Mouse (Mus musculus) hindbrain, embryonic 11.5 days (tissue): ENCODE measurements around the gene Umps. TPM values are rescaled to one million over a fixed set of nuclear protein-coding genes. Genes with fewer than 3 reads are reported as not detected.
A peak's percentile ranks its signal among the peaks of the same experiment; 100 is the strongest.

ENCODE experiments used
- ATAC-seq: fragments of 200-750 bp; cut with Nextera tagmentation; 2 replicates; pipeline ENCODE4 v1.8.0; 2017; ENCODE audit warnings: mild to moderate bottlenecking, moderate TSS enrichment, moderate library complexity; ENCODE audit not compliant: low FRiP score
- DNase-seq: peaks from one replicate; pipeline ENCODE4 v3.0.0-alpha.2; 2015; ENCODE audit warnings: low spot score
- H3K27ac ChIP-seq: fragments of 300-500 bp; sonication (generic); 2 replicates; pipeline ENCODE4 v1.5.1; 2014; ENCODE audit warnings: mild to moderate bottlenecking, low read depth, low read length
- H3K27me3 ChIP-seq: fragments of 300-500 bp; sonication (generic); 2 replicates; pipeline ENCODE4 v1.6.1; 2014; ENCODE audit warnings: mild to moderate bottlenecking, low read length, moderate library complexity, mixed read lengths; ENCODE audit not compliant: control insufficient read depth, insufficient read depth
- H3K36me3 ChIP-seq: fragments of 300-500 bp; sonication (generic); 2 replicates; pipeline ENCODE4 v1.6.1; 2014; ENCODE audit warnings: mild to moderate bottlenecking, low read length, moderate library complexity, mixed read lengths; ENCODE audit not compliant: control insufficient read depth, insufficient read depth
- H3K4me1 ChIP-seq: fragments of 300-500 bp; sonication (generic); replicated peaks from 2 replicates; pipeline ENCODE4 v1.6.1; 2014; ENCODE audit warnings: low read length, mixed read lengths; ENCODE audit not compliant: control insufficient read depth, insufficient read depth
- H3K4me2 ChIP-seq: fragments of 300-500 bp; sonication (generic); replicated peaks from 2 replicates; pipeline ENCODE4 v1.6.1; 2014; ENCODE audit warnings: mild to moderate bottlenecking, low read depth, low read length
- H3K4me3 ChIP-seq: fragments of 300-500 bp; sonication (generic); 2 replicates; pipeline ENCODE4 v1.5.1; 2014; ENCODE audit warnings: low read depth, low read length
- H3K9ac ChIP-seq: fragments of 300-500 bp; sonication (generic); 2 replicates; pipeline ENCODE4 v1.6.1; 2014; ENCODE audit warnings: low read depth, low read length
- H3K9me3 ChIP-seq: fragments of 300-500 bp; sonication (generic); 2 replicates; pipeline ENCODE4 v1.6.1; 2016; ENCODE audit warnings: low read length; ENCODE audit not compliant: control insufficient read depth
- WGBS: fragments of 180-500 bp; shearing (Covaris S2); extraction: QIAGEN DNeasy Blood & Tissue Kit; methylation state at CpG from one replicate; pipeline ENCODE4 v1.1.7; 2014; 5-methylcytosine and 5-hydroxymethylcytosine counted together
- polyA plus RNA-seq: library from polyadenylated mRNA; unstranded; fragments of >200 nt; fragmentation: Nextera tagmentation; extraction: Ambion mirVana; gene quantifications from 2 replicates; pipeline ENCODE4 v1.2.1, GENCODE M21; 2014

Umps gene
- polyA plus RNA-seq, 1 experiment from 2014 or later = 55.5 TPM

DNA sequence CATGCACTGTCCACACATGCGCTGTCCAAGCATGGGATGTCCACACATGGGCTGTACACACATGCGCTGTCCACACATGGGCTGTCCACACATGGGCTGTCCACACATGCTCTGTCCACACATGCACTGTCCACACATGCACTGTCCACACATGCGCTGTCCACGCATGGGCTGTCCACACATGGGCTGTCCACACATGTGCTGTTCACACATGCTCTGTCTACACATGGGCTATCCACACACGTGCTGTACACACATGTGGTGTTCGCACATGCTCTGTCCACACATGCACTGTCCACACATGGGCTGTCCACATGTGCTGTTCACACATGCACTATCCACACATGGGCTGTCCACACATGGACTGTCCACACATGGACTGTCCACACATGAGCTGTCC lies 16.9 kb upstream of the Umps start:
- no peaks in the 10 kb centered on the region for H3K9me3 ChIP-seq
- H3K9ac ChIP-seq = no peak overlapping the region
- no peak for ATAC-seq
- no peak overlapping the region for H3K4me3 ChIP-seq
- H3K36me3 ChIP-seq = no peaks in the 10 kb centered on the region
- no peak overlapping the region for H3K4me2 ChIP-seq
- WGBS = 93% methylated on average over 6 of the region's 6 CpGs
- no peak overlapping the region for H3K27ac ChIP-seq
- H3K27me3 ChIP-seq = no peaks in the 10 kb centered on the region
- H3K4me1 ChIP-seq = no peaks in the 10 kb centered on the region
- no peak for DNase-seq

DNA sequence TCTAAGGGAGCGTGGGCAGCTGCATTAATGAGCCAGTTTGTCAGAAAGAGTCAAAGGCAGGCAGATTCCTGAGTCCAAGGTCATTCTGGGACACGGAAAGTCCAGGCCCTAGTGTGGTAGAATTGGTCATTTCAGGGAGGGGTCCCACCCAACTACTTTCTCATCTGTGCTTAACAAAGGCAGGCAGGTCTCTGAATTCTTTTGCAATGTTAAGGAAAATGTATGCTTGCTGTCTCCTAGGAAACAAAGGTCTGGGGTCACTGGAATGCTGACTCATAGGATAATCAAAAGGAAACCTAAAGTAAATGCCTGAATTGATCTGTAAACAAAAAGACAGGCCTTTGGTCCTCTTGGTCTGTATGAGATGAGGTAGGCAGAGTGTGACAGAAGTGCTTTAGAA lies 13.0 kb upstream of the Umps start:
- H3K4me3 ChIP-seq = no peak overlapping the region
- ATAC-seq = no peak
- DNase-seq = no peak
- H3K9ac ChIP-seq = no peak overlapping the region
- H3K4me1 ChIP-seq = no peaks in the 10 kb centered on the region
- no peak overlapping the region for H3K4me2 ChIP-seq
- H3K27ac ChIP-seq = no peak overlapping the region
- no peaks in the 10 kb centered on the region for H3K27me3 ChIP-seq
- no peaks in the 10 kb centered on the region for H3K9me3 ChIP-seq
- WGBS = 41% methylated on average over 2 of the region's 2 CpGs
- H3K36me3 ChIP-seq = no peaks in the 10 kb centered on the region

DNA sequence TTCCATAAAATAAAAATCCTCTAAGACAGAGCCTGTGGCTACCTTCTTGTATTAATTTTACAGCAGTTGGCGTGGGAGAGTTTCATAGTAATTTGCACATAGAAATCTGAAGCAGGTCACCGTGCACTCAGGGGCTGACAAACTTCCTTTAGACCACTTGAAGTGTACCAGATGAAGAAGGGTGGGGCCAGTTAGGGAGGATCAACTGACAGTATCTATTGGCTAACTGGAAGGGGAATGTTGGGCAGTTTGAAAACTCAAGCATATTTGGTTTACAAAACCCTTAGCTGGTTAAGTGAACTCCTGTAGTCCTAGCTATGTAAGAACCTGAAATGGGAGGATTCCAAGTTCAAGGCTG lies 424 bp upstream of the Umps start:
- Histone ChIP-seq H3K4me2 (peak overlapping the region; percentile 71), H3K4me1 (0 out of 2 replicates have a peak, but pooled peaks cover 2% of the 10 kb centered on the region), H3K27ac (no peak overlapping the region), H3K36me3 (no peaks in the 10 kb centered on the region), H3K9ac (peak overlapping the region; percentile 83), H3K27me3 (no peaks in the 10 kb centered on the region), H3K4me3 (peak overlapping the region; percentile 89; the same call in 1 of the 2 replicates), H3K9me3 (no peaks in the 10 kb centered on the region)
- DNase-seq = no peak
- peak; percentile 38; the same call in 1 of the 2 replicates for ATAC-seq
- 77% methylated on average over 2 of the region's 2 CpGs for WGBS

DNA sequence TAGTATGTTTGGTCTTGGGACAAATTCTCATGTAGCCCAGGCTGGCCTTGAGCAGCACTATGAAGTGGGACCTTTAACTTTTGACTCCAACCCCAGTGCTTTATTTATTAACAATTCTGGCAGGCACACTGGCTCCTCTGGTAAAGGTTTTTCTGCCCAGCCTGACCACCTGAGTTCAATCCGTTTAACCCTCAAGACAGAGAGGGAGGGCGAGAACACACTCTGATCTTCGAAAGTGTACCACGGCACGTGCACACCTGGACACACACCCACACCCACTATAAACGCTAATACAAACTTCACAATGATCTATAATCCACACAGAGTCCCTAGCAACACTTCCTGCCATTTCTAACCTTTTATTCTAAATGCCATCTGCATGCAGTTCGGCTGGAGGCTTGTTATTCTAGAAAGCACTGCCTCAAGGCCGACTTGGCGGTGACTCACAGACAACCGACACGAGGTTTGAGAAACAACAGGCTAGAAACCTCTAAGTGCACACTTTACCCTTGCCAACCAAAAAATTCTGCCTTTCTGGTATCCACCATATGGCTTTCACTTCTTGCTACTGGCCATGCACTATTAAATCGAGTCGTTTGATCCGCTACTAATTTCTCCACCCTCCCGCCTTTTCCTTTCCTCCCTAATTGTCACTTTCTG lies 830 bp downstream of the Umps start:
- peak overlapping the region; percentile 89 for H3K4me3 ChIP-seq
- ATAC-seq (peak; percentile 22; the same call in 1 of the 2 replicates), DNase-seq (no peak)
- H3K4me1 ChIP-seq = 0 out of 2 replicates have a peak, but pooled peaks cover 2% of the 10 kb centered on the region
- H3K27me3 ChIP-seq = no peaks in the 10 kb centered on the region
- H3K9ac ChIP-seq = peak overlapping the region; percentile 83
- peak overlapping the region; percentile 71 for H3K4me2 ChIP-seq
- H3K36me3 ChIP-seq = 0 out of 2 replicates have a peak, but pooled peaks cover 6% of the 10 kb centered on the region
- no peaks in the 10 kb centered on the region for H3K9me3 ChIP-seq
- WGBS = 18% methylated on average over 15 of the region's 15 CpGs
- H3K27ac ChIP-seq = no peak overlapping the region

DNA sequence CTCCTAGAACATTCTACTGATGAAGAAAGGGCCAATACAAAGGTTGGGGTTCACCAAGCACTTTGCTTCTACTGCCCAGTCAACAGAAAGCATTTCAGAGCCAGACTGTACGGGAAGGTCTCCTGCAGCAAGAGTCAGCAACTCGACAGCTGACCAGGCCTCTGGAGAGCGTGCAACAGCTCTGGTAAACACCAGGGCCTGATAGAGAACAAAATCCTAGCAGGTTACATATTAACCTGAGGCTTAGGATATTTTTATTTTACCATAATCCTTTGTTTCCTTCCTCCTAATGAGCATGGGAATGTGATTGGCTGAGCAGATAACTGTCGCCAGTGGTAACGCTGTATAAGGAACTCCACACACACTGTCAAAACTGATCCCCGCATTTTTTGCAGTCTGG lies 3.3 kb downstream of the Umps start:
- ATAC-seq (no peak), DNase-seq (no peak)
- Histone ChIP-seq H3K27me3 (no peaks in the 10 kb centered on the region), H3K27ac (no peak overlapping the region), H3K9ac (no peak overlapping the region), H3K4me2 (no peak overlapping the region), H3K4me3 (no peak overlapping the region), H3K4me1 (0 out of 2 replicates have a peak, but pooled peaks cover 2% of the 10 kb centered on the region), H3K9me3 (no peaks in the 10 kb centered on the region), H3K36me3 (peaks cover 10% of the 10 kb centered on the region; the same call in 1 of the 2 replicates)
- WGBS = 93% methylated on average over 6 of the region's 6 CpGs

DNA sequence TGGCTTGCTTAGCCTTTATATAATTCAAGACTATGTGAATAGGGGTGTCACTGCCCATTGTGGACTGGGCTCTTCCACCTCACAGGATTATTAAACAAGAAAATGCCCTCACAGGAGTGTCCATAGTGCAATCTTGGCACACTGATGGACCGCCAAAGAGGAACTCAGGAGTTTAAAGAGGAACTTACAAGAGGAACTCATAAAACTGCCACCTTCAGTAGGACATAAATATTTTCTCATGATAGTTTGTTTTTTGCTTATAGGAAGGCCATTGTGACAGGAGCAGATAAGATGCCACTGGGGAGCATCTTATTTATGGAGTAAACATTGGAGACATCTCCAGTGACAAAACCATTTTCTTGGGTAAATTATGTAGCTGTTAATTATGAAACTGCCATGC lies 12.0 kb downstream of the Umps start:
- no peak overlapping the region for H3K4me2 ChIP-seq
- no peak overlapping the region for H3K4me3 ChIP-seq
- H3K4me1 ChIP-seq = no peaks in the 10 kb centered on the region
- 88% methylated on average over 1 of the region's 1 CpGs for WGBS
- H3K27me3 ChIP-seq = no peaks in the 10 kb centered on the region
- no peak overlapping the region for H3K27ac ChIP-seq
- no peaks in the 10 kb centered on the region for H3K9me3 ChIP-seq
- DNase-seq = no peak
- H3K9ac ChIP-seq = no peak overlapping the region
- no peak for ATAC-seq
- peaks cover 13% of the 10 kb centered on the region for H3K36me3 ChIP-seq

DNA sequence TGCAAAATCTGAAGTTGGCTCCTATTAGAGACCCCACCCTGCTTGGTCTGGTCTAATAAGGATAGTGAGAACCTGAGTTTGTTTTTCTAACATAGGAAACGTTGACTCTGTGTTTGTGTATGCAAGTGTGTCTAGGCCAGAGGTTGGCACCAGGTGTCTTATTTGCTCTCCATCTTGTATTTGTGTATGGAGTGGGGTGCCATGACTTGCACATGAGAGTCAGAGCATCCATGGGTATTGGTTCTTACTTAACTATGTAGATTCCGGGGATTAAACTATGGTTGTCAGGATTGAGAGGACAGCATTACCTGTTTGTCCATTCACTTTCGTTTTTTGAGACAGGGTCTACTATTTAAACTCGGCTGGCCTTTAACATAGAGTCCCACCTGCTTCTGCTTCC lies 13.8 kb downstream of the Umps start:
- peaks cover 9% of the 10 kb centered on the region for H3K36me3 ChIP-seq
- no peak overlapping the region for H3K27ac ChIP-seq
- H3K9ac ChIP-seq = no peak overlapping the region
- H3K4me1 ChIP-seq = no peaks in the 10 kb centered on the region
- H3K4me2 ChIP-seq = no peak overlapping the region
- no peaks in the 10 kb centered on the region for H3K9me3 ChIP-seq
- WGBS = 80% methylated on average over 4 of the region's 4 CpGs
- ATAC-seq = no peak
- H3K4me3 ChIP-seq = no peak overlapping the region
- no peak for DNase-seq
- no peaks in the 10 kb centered on the region for H3K27me3 ChIP-seq

DNA sequence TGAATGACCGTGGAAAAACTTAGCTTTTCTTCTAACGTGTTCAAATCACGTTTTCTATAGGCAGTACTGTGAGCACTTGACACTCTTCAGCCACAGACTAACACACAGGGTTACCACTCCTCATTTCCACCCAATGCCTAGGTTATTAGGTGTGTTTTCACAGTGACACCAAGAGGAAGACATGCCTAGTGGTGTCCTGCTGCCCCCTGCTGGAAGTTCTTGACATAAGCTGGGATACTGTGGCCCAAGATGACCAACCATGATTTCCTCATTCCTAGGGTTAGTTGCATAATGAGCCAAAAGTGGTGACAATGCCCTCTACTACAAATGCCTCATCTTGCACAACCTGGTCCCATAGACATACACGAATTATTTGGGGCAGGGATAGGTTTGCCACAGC lies 16.0 kb downstream of the Umps start:
- Histone ChIP-seq H3K4me1 (no peaks in the 10 kb centered on the region), H3K27me3 (no peaks in the 10 kb centered on the region)
- WGBS = 34% methylated on average over 4 of the region's 4 CpGs

DNA sequence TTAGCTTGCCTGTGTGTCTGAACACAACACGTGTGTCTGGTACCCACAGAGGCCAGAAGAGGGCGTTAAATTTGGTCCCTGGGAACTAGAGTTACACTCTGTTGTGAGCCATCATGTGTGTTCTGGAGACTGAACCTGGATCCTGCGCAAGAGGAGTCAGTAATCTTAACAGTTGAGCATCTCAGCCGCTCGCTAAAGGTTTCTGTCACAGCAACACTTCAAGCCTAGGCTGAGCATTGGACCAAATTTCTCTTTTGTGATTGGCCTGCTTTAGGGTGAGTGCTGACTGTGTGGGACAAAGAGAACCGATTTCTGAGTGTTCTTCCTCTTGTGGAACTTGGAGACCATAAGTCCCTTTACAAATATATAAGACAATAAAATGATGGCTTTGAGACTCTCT lies 16.5 kb downstream of the Umps start:
- no peaks in the 10 kb centered on the region for H3K4me1 ChIP-seq
- ATAC-seq (no peak), DNase-seq (no peak)
- no peak overlapping the region for H3K4me3 ChIP-seq
- 82% methylated on average over 6 of the region's 6 CpGs for WGBS
- H3K9me3 ChIP-seq = no peaks in the 10 kb centered on the region
- H3K27me3 ChIP-seq = no peaks in the 10 kb centered on the region
- no peak overlapping the region for H3K4me2 ChIP-seq
- H3K27ac ChIP-seq = no peak overlapping the region
- no peaks in the 10 kb centered on the region for H3K36me3 ChIP-seq
- H3K9ac ChIP-seq = no peak overlapping the region

More for the DNA sequence above, 16.0 kb downstream of the Umps start:
- DNase-seq (peak; percentile 87), ATAC-seq (no peak)
- H3K9me3 ChIP-seq = no peaks in the 10 kb centered on the region
- H3K9ac ChIP-seq = no peak overlapping the region
- H3K27ac ChIP-seq = no peak overlapping the region
- H3K4me2 ChIP-seq = no peak overlapping the region
- H3K4me3 ChIP-seq = no peak overlapping the region
- no peaks in the 10 kb centered on the region; the same call in 1 of the 2 replicates for H3K36me3 ChIP-seq
